Mouse (Mus musculus): ENCODE data around the gene E2f1. TPM values are rescaled to one million over a fixed set of nuclear protein-coding genes. Genes with fewer than 3 reads are reported as not detected.

The E2f1 gene
- total RNA-seq, 2 experiments from 2014 or later: 0.61 to 0.73 TPM

- no peak for DNase-seq
- intact Hi-C loops (cut with DNase I): no loop called here
Measured at GRCm38 (mm10) chr2:154521449-154521848, 48.2 kb downstream of the E2f1 start.

GRCm38 (mm10) chr2:154517424-154517823 is 52.3 kb downstream of the E2f1 start:
- DNase-seq: no peak
- intact Hi-C loops (cut with DNase I): no loop called here

GRCm38 (mm10) chr2:154516944-154517343 is 52.7 kb downstream of the E2f1 start:
- intact Hi-C loops (cut with DNase I): no loop called here
- DNase-seq: no peak

DNA sequence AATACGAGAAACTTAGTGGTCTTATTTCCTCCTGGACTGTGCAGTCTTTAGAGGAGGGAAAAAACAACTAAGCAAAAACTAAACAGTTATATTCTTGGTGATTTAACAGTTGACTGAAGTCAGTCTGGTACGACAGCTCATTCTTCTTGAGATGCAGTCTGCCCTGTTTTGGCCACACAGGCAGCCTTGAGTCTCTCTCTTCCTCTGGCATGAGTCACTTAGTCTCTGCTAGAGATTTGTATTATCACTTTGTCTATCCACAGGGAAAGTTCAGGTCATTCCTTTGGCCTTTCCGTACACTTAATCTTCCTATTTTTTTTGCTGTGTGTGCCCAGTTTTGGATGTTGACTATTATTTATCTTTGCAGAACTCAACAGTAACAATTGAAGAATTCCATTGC is 59.6 kb downstream of the E2f1 start:
- intact Hi-C loops (cut with DNase I): no loop called here
- no peak for DNase-seq

Other genes with a start within 250 kb of the E2f1 start
- gene Cdk5rap1, start 196.9 kb downstream of the E2f1 start, total RNA-seq (2021): 10 to 100 TPM; 20.4 to 23.7 TPM
- gene Snta1, start 161.8 kb downstream of the E2f1 start, total RNA-seq (2021): 10 to 100 TPM; 70.2 to 99.0 TPM
- gene Cbfa2t2, start 133.4 kb downstream of the E2f1 start, total RNA-seq (2021): 10 to 100 TPM; 13.7 to 15.9 TPM
- not detected for gene 1700003F12Rik, start 22.8 kb downstream of the E2f1 start, total RNA-seq (2021)
- not detected for gene Actl10, start 18.1 kb downstream of the E2f1 start, total RNA-seq (2021)
- under 1 TPM; 0.14 to 0.47 TPM for gene Necab3, start 11.0 kb downstream of the E2f1 start, total RNA-seq (2021)
- gene Pxmp4, start 33.8 kb upstream of the E2f1 start, total RNA-seq (2021): 10 to 100 TPM; 27.8 to 28.3 TPM
- 1 to 10 TPM; 3.0 to 3.4 TPM for gene Zfp341, start 43.4 kb upstream of the E2f1 start, total RNA-seq (2021)
- gene 4930519P11Rik, start 43.5 kb upstream of the E2f1 start, total RNA-seq (2021): not detected
- 100 to 1,000 TPM; 113 to 124 TPM for gene Chmp4b, start 81.8 kb upstream of the E2f1 start, total RNA-seq (2021)
- not detected for gene Gm14214, start 200.1 kb upstream of the E2f1 start, total RNA-seq (2021)
- gene Raly, start 221.2 kb upstream of the E2f1 start, total RNA-seq (2021): 100 to 1,000 TPM in 1 of 2 experiments, 10 to 100 TPM in 1; 99.3 to 104 TPM
- not detected for gene a, start 221.5 kb upstream of the E2f1 start, total RNA-seq (2021)